Mouse (Mus musculus) G1E (cell line): Measurements from ENCODE around the gene Mapk8ip2. TPM values are rescaled to one million over a fixed set of nuclear protein-coding genes. Genes with fewer than 3 reads are reported as not detected.

ENCODE experiments used
- ATAC-seq: 2 replicates; pipeline ENCODE4 v1.8.0; 2016; ENCODE audit warnings: mild to moderate bottlenecking; ENCODE audit not compliant: insufficient number of reproducible peaks, poor library complexity, low FRiP score, severe bottlenecking; ENCODE audit errors: extremely low read depth
- DNase-seq: peaks from one replicate; pipeline ENCODE4 v3.0.0; 2012; ENCODE audit warnings: low spot score
- H3K27me3 ChIP-seq: 2 replicates; pipeline ENCODE4 v1.6.1; 2012; ENCODE audit warnings: mild to moderate bottlenecking, low read length, inconsistent platforms; ENCODE audit not compliant: insufficient read depth
- H3K36me3 ChIP-seq: replicated peaks from 2 replicates; pipeline ENCODE3; 2012; ENCODE audit warnings: mild to moderate bottlenecking, inconsistent platforms
- H3K4me1 ChIP-seq: 2 replicates; pipeline ENCODE4 v1.6.1; 2012; ENCODE audit warnings: low read depth, low read length, inconsistent platforms, mixed read lengths; ENCODE audit not compliant: insufficient read depth
- H3K4me3 ChIP-seq: 2 replicates; pipeline ENCODE4 v1.5.1; 2012; ENCODE audit warnings: low read depth, mild to moderate bottlenecking, inconsistent platforms, low read length, moderate library complexity, mixed read lengths
- H3K9me3 ChIP-seq: replicated peaks from 2 replicates; pipeline ENCODE4 v1.6.1; 2012; ENCODE audit warnings: inconsistent platforms
- CTCF ChIP-seq: IDR thresholded peaks from 2 replicates; pipeline ENCODE4 v1.5.1; 2012; ENCODE audit warnings: low read depth, low read length, inconsistent platforms, mixed read lengths
- GATA1 ChIP-seq: IDR thresholded peaks from 2 replicates; pipeline ENCODE4 v1.6.1; 2012; ENCODE audit warnings: borderline replicate concordance, low read length, inconsistent platforms, mixed read lengths
- GATA2 ChIP-seq: IDR thresholded peaks from 2 replicates; pipeline ENCODE4 v1.6.1; 2012; ENCODE audit warnings: low read depth, low read length, inconsistent platforms, borderline replicate concordance
- POLR2AphosphoS5 ChIP-seq: IDR thresholded peaks from 2 replicates; pipeline ENCODE4 v1.6.1; 2012; ENCODE audit warnings: low read depth, low read length, inconsistent platforms; ENCODE audit not compliant: insufficient replicate concordance
- TAL1 ChIP-seq: conservative IDR thresholded peaks from 2 replicates; pipeline ENCODE4 v1.6.1; 2012; ENCODE audit warnings: low read depth, low read length, inconsistent platforms, mixed read lengths
- polyA plus RNA-seq: library from polyadenylated mRNA; stranded (reverse); fragments of >175 nt; gene quantifications from 2 replicates; pipeline ENCODE4 v1.2.3, GENCODE M21; 2012
- total RNA-seq, 2 experiments: library from RNA; stranded (forward) in 1 of 2; stranded (reverse) in 1 of 2; fragments of 200-1000 nt in 1 of 2; fragments of >200 nt in 1 of 2; fragmentation: Nextera tagmentation in 1 of 2; gene quantifications; 2 replicates each; pipeline ENCODE4 v1.2.3; 2014 to 2017

Mapk8ip2 gene
- total and polyA plus RNA-seq, 3 experiments = 0.05 TPM; not detected in 2

DNA sequence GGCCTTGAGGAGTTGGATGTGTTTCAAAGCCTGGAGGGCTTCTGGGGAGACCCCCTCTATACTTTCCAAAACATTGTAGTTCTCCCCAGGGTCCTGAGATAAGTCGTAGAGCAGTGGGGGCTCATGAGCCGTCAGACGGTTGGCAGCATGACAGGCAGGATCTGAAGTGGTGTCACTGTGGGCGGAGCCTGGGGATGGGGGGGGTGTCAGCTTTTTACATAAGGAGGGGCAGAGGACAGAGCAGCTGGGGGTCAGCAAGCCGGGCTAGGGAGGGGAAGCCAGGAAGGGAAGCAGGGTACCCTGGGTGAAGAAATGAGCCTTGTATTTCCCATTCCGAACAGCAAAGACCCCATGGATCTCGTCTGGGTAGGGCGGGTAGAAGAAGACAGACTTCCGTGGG lies 19.7 kb downstream of the Mapk8ip2 start:
- no peak for TF ChIP-seq POLR2AphosphoS5
- TF ChIP-seq GATA1 = no peak
- no peak for TF ChIP-seq GATA2
- TF ChIP-seq CTCF = no peak
- TF ChIP-seq TAL1 = no peak
- Histone ChIP-seq H3K36me3 (peaks cover 33% of the 10 kb centered on the region), H3K9me3 (no peaks in the 10 kb centered on the region), H3K4me3 (no peak overlapping the region), H3K4me1 (peaks cover 29% of the 10 kb centered on the region), H3K27me3 (0 out of 2 replicates have a peak, but pooled peaks cover 2% of the 10 kb centered on the region)
- ATAC-seq (no peak), DNase-seq (no peak)

DNA sequence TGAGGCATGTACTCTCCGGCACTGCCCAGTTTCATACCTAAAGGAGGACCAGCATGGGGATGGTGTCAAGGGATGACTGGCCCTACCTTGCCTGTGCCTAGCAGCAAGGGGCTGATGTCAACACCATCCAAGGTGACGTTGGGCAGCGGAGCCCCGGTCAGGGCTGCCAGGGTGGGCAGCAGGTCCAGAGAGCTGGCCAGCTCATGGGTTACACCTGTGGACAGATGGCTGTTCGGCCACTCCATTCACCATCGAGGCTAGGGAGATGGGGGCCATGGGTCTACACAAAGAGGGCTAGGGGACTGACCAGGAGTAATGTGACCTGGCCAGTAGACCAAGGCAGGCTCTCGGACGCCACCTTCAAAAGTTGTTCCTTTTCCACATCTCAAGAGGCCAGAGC lies 20.2 kb downstream of the Mapk8ip2 start:
- ATAC-seq (no peak), DNase-seq (no peak)
- no peaks in the 10 kb centered on the region for H3K9me3 ChIP-seq
- H3K36me3 ChIP-seq = peaks cover 33% of the 10 kb centered on the region
- H3K27me3 ChIP-seq = 0 out of 2 replicates have a peak, but pooled peaks cover 2% of the 10 kb centered on the region
- H3K4me1 ChIP-seq = peaks cover 29% of the 10 kb centered on the region
- H3K4me3 ChIP-seq = no peak overlapping the region
- no peak for TF ChIP-seq GATA2
- TF ChIP-seq CTCF = no peak
- no peak for TF ChIP-seq GATA1
- no peak for TF ChIP-seq TAL1
- TF ChIP-seq POLR2AphosphoS5 = no peak

DNA sequence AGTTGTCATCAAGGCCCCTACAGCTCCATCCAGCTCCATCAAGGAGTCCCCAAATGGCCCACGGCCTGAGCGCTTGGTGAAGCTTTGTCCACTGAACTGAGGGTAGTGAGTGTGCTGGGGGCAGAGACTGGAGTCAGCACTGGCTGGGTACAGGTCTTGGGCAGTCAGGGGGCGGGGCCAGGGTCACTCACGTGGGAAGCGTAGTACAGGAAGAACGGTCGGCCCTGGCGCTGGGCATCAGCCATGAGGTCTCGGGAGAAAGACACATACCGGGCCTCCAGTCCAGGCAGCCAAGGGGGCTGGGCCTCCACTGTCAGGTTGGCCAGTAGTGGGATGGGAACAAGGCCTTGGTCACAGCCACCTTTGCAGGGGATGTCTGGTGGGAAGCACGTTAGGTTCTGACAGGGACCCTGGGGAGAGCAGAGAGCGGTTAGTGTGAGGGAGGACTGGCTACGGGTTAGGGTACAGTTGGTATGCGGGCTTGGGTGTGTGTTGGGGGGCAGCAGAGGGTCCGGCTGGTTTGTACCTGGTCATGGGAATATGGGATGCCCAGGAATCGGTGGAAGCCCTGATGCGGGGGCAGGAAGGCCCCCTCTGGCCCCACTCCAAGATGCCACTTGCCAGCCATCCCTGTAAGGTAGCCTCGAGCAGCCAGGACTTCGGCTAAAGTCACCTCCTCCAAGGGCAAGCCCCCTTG lies 21.0 kb downstream of the Mapk8ip2 start:
- peaks cover 29% of the 10 kb centered on the region for H3K4me1 ChIP-seq
- DNase-seq (no peak), ATAC-seq (no peak)
- H3K9me3 ChIP-seq = no peaks in the 10 kb centered on the region
- peak overlapping the region; percentile 84 for H3K4me3 ChIP-seq
- TF ChIP-seq GATA2 (no peak), CTCF (no peak), GATA1 (no peak), TAL1 (no peak), POLR2AphosphoS5 (no peak)
- 0 out of 2 replicates have a peak, but pooled peaks cover 2% of the 10 kb centered on the region for H3K27me3 ChIP-seq
- peaks cover 33% of the 10 kb centered on the region for H3K36me3 ChIP-seq

- TF ChIP-seq CTCF (no peak), GATA2 (no peak), GATA1 (no peak), POLR2AphosphoS5 (no peak), TAL1 (no peak)
- no peak for ATAC-seq
- peaks cover 29% of the 10 kb centered on the region for H3K4me1 ChIP-seq
Observed at GRCm38 (mm10) chr15:89475293-89475600, 21.5 kb downstream of the Mapk8ip2 start.

DNA sequence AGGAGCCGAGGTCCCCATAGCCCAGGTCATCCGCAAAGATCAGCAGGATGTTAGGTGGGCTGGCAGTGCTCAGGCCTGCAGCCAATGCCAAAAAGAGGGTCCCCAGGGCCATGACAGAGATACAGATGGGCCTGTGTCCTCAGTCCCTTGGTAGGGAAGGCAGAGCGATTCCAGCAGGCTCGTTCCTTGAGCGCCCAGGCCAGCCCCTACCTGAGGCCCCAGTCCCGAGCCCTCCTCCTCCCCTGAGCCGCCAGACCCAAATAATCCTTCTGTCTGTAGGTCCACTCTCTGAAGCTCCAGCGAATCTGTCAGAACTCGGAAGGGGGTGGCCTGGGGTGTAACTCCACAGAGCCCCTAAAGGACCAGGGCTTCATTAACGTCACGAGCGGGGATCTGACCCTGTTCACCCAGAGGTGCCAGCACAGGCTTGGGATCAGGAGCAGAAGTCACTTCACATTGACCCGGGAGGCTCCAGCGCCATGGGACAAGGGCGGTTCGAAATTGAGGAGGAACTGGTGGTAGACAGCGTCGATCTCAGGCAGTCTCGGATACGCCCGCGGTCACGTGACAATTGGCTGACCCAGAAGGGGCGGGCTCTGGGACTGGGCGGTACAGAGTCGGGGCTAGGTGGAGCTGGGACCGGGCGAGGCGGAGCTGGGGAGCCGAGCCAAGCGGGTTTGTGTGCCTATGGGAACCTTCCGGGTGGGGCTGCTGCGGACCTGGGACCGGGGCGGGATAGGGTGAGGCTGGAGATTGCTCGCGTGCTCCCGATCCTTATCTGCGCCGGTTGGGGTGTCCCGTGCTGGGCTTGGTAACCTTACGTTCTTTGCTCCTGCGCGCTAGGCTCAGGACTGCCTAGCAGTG lies 22.1 kb downstream of the Mapk8ip2 start:
- no peaks in the 10 kb centered on the region for H3K9me3 ChIP-seq
- peak overlapping the region; percentile 84 for H3K4me3 ChIP-seq
- no peak for TF ChIP-seq TAL1
- TF ChIP-seq POLR2AphosphoS5 = no peak
- no peak for TF ChIP-seq GATA1
- TF ChIP-seq GATA2 = no peak; the same call in 1 of the 2 replicates
- TF ChIP-seq CTCF = no peak

More at GRCm38 (mm10) chr15:89475293-89475600, 21.5 kb downstream of the Mapk8ip2 start:
- Histone ChIP-seq H3K4me3 (peak overlapping the region; percentile 84), H3K36me3 (peaks cover 33% of the 10 kb centered on the region), H3K9me3 (no peaks in the 10 kb centered on the region), H3K27me3 (peaks cover under 1% of the 10 kb centered on the region; the same call in 1 of the 2 replicates)
- no peak for DNase-seq

GRCm38 (mm10) chr15:89476475-89476815 lies 22.7 kb downstream of the Mapk8ip2 start:
- Histone ChIP-seq H3K27me3 (peaks cover 4% of the 10 kb centered on the region; the same call in 1 of the 2 replicates), H3K4me1 (peaks cover 29% of the 10 kb centered on the region), H3K36me3 (peaks cover 36% of the 10 kb centered on the region), H3K4me3 (peak overlapping the region; percentile 84), H3K9me3 (no peaks in the 10 kb centered on the region)
- DNase-seq = peak; percentile 65
- TF ChIP-seq POLR2AphosphoS5 = no peak
- no peak for TF ChIP-seq CTCF
- no peak for TF ChIP-seq TAL1
- TF ChIP-seq GATA1 = no peak
- no peak for TF ChIP-seq GATA2
- ATAC-seq = peak; percentile 6; the same call in 1 of the 2 replicates

More for the DNA sequence above, 22.1 kb downstream of the Mapk8ip2 start:
- ATAC-seq (peak; percentile 96), DNase-seq (peak; percentile 95)
- H3K4me1 ChIP-seq = peaks cover 29% of the 10 kb centered on the region
- peaks cover 36% of the 10 kb centered on the region for H3K36me3 ChIP-seq
- peaks cover 4% of the 10 kb centered on the region; the same call in 1 of the 2 replicates for H3K27me3 ChIP-seq
